Mouse (Mus musculus): Measurements from ENCODE around the gene BC080695.
"Not testable (repeated sequence)": the region's sequence is repeated elsewhere in the genome, so short reads cannot be mapped to it uniquely, and the experiment has no call there.

Gene BC080695

GRCm38 (mm10) chr4:143551400-143551799 is at the start of gene BC080695, which contains the start of gene Gm13057:
BC080695 (plus strand) TSS chr4:143551700.
Gm13057 (plus strand) TSS chr4:143551709.
- DNase-seq (ENCODE audit: low spot score): not testable (repeated sequence)

- no peak for DNase-seq (ENCODE audit: low spot score)
Measured at GRCm38 (mm10) chr4:143511043-143511442, 40.5 kb upstream of the BC080695 start, which contains the start of gene Gm13043. Gm13043 (plus strand) TSS chr4:143511343.

DNA sequence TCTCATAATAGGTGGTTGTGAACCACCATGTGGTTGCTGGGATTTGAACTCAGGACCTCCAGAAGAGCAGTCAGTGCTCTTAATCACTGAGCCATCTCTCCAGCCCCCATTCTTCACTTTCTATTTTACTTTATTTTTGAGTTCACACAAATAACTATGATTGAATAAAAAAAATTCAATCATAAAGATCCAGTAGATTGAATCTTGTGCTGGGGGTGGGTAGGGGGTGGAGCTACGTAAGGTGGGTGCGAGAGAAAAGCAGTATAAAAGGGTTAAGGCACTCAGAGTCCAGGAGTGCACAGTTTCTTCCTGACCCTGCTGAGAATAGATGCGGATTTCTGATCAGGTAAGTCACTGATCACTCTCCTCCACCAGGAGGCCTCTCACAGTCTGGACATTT is 15.8 kb upstream of the BC080695 start, which contains the start of gene Gm13040:
Gm13040 (plus strand) TSS at position 301 of the 400 bp plus-strand sequence.
- not testable (repeated sequence) for DNase-seq (ENCODE audit: low spot score)

GRCm38 (mm10) chr4:143611927-143612326 is 60.4 kb downstream of the BC080695 start:
- DNase-seq (ENCODE audit: low spot score): not testable (repeated sequence)

DNA sequence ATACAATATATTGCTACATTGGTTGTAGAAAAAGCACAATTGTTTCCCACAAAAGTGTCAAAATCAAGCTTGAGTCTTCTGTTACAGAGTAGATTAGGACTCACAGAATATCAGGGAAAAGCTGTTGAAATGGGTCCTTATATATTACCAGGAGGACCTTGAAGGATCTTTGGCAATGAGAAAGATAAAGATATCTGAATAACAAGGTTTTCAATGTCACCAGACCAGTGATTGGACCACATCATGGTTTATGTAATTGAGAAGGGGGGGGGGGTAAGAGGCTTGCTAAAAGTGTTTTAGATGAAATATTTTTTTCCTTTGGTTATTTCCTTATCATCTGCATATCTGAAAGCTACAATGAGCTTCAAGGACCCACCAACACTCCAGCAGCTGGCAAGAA is 63.2 kb downstream of the BC080695 start, which contains the start of gene Gm13083:
Gm13083 (plus strand) TSS at position 301 of the 400 bp plus-strand sequence.
- not testable (repeated sequence) for DNase-seq (ENCODE audit: low spot score)

DNA sequence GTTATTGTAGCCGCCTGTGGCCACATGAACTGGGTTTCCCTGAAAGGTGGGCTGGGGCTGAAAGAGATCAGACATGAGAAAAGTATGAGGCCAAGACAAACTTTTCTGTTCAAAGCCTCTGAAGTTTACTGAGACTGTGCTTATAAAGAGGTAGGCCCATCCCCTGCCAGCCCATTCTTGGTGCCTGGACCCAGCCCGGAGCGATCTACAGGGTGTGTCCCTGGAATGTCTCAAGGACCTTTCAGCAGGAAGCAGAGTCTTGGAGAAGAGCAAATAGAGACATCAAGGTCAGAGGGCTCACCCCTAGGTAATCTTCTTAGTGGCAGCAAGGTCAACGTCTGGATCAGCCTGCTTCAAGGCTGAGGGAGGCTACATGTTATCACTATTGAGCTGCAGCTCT is 66.6 kb downstream of the BC080695 start:
- not testable (repeated sequence) for DNase-seq (ENCODE audit: low spot score)
